Mouse (Mus musculus) ovary, postnatal 36 days (tissue): ENCODE data around the gene Tor1b.

Source experiments
- DNase-seq: peaks from one replicate; pipeline ENCODE4 v3.0.0; 2022; ENCODE audit warnings: low spot score, mixed read lengths

Tor1b gene

DNA sequence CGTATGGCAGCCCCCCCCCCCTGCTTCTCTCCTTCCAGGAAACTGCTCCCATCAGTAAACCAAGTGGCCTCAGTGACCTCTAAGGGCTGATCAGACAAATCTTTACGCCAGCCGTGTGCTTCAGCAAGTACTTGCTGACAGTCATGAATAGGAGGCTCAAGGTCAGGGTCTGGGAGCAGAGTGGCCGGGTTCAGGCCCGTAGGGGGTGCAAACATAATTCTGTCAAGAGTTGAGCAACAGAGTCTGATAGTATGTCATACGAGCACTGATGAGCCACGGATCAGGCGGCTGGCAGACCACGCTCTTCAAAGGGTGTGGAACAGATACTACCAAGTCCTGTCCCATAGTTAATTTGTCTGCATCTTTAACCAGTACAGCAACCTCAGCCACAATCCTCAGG, 37.5 kb downstream of the Tor1b start:
- no peak for DNase-seq

DNA sequence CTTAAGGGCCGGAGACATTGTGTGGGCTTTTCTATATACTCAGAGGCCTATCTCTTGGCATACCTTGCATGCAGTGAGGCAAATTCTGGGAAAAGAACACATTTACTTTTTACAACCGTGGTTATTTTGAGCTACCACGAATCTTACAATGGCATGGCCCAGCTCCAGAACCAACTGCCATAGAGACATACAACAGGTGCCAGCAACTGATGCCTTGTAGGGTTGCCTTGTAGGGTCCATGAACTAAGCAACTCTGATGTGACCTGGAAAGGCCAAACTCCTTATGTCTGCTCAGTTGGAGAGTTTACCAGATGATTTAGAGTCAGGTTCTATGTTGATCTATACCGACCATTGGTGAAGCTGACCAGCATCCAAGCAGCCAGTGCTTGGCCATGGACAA, 42.1 kb downstream of the Tor1b start:
- no peak for DNase-seq

DNA sequence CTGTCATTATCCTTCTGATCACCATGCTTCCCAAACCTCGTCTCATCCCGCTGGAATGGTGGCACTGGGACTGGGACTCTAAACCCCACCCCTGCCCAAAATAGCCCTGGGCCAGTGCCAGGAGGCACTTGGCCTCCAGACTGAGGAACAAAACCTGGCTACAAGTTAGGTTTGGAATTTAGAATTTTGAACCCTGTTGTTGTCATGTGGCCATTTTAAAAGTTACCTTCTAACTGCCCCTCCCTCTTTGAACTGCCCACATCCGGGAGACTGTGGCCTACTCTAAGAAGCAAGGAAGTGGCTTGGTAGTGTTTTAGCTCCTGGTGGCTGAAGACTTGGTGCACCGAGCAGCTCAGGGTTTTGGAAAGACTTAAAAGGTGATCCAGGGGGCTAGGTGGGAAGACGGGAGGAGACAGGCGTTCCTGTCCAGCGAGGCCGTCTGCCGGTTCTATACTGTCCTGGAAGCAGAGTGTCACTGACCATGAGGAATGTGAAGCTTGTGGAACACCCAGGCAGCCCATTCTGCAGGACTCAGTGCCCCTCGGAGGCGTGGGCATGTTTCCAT, 42.8 kb downstream of the Tor1b start:
- DNase-seq: no peak

- DNase-seq: no peak
Measured at GRCm38 (mm10) chr2:30998443-30999260, 45.9 kb downstream of the Tor1b start.

DNA sequence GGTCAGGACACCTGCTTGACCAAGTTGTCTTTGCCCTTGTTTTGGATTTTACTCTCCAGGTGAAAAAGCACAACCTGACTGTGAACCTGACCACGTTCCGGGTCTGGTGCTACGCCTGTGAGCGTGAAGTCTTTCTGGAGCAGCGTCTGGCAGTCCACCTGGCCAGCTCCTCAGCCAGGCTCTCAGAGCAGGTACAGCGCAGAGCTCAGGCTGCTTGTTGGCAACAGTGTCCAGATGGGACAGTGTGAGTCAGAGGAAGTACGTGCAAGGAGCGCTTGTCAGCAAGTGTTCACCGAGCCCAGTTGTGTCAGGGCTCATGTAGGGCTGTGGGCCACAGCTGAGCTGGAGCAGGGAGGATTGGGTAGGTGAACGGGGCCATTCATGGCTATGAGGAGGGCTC, 50.1 kb downstream of the Tor1b start:
- DNase-seq: no peak

- DNase-seq: no peak
Measured at GRCm38 (mm10) chr2:31005453-31005852, 52.7 kb downstream of the Tor1b start.

DNA sequence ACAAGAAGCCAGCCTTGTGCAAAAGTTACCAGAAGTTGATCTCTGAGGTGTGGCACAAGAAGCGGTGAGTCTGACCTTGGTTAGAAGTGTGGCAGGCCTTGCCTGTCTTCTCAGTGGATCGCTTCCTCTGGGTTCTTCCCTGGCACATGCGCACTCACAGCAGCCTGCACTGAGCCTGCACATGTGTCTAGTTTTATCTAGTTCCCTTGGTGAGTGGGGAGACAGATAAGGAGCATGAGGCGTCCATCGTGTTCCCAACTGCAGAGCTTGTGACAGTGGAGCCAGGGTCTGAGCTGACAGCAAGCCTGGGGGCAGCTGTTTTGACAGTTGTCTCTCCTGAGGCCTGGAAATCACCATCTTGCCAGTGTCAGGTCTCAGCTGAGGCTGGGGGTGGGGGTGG, 53.7 kb downstream of the Tor1b start:
- DNase-seq: peak; percentile 42

GRCm38 (mm10) chr2:31007208-31007607, 54.4 kb downstream of the Tor1b start:
- DNase-seq: no peak
